ENCODE assay signal across 10 mouse cellular contexts in the genomic region with DNA sequence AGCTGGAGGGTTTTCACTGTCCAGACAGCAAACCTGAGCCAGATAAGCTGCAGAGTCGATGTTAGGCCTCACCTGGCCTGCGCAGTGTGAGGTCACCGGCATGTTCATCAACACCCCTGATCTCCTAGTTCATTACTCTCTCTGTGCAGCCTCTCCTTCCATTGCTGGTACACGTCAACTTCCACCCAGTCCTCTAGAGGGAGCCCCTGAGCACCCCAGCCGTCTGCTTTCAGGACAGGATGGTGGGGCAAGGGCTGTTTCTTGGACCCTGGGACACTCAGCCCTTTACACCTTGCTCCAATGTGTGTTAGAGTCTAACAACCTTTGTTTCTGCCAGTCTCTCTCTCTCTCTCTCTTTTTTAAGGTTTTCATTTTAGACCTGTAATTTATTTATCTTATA. TPM values are rescaled to one million over a fixed set of nuclear protein-coding genes. Genes with fewer than 3 reads are reported as not detected.
A peak's percentile ranks its signal among the peaks of the same experiment; 100 is the strongest.
DNase-seq lines count a peak whose midpoint lies in the region; ATAC-seq and TF ChIP-seq lines count a peak whose summit lies in the region.
"Had no signal": no experiment of that assay in that cellular context is flagged by ENCODE, and none has a peak within 500 bp of the region (broad histone marks: within the 10 kb centered on the region; RNA-seq: fewer than 3 reads in every experiment).

No protein-coding gene starts in this region.

- peak; percentile 66 for TF ChIP-seq CTCF in intestine, postnatal 0 days (IDR thresholded peaks at IDR 0.05; ENCODE audit: low read depth)
- TF ChIP-seq CTCF in cortical plate, adult 2 months (IDR thresholded peaks at IDR 0.05; ENCODE audit: extremely low read depth, insufficient read depth, low read length) = peak; percentile 26; the same call in 1 of the 2 replicates
- peak; percentile 75; the same call in 1 of the 2 replicates for TF ChIP-seq CTCF in spleen, adult 2 months (IDR thresholded peaks at IDR 0.05; ENCODE audit: extremely low read depth, insufficient read depth, insufficient read length, insufficient replicate concordance)

- no peak for ATAC-seq in intestine, postnatal 0 days
- no peak for ATAC-seq in intestine, embryonic 16.5 days
- no peak for ATAC-seq in cerebellum, adult (ENCODE audit: insufficient number of reproducible peaks, low FRiP score, low TSS enrichment)

- H3K9me3 ChIP-seq in intestine, postnatal 0 days (ENCODE audit: control insufficient read depth) = no peaks in the 10 kb centered on the region
- no peaks in the 10 kb centered on the region for H3K9me3 ChIP-seq in intestine, embryonic 16.5 days (ENCODE audit: control insufficient read depth, low read length)
- H3K9me3 ChIP-seq: limb, embryonic 15.5 days; neural tube, embryonic 13.5 days had no signal

- no peak overlapping the region for H3K27ac ChIP-seq in intestine, postnatal 0 days (ENCODE audit: low read depth, low read length)
- no peak overlapping the region for H3K27ac ChIP-seq in intestine, embryonic 16.5 days (ENCODE audit: low read length)
- no peak overlapping the region for H3K27ac ChIP-seq in cortical plate, adult 2 months (ENCODE audit: insufficient read depth, low read length)
- H3K27ac ChIP-seq in spleen, adult 2 months (ENCODE audit: insufficient read depth, low read length) = peak overlapping the region; percentile 80
- H3K27ac ChIP-seq: limb, embryonic 15.5 days; neural tube, embryonic 13.5 days had no signal

- no peak overlapping the region for H3K4me2 ChIP-seq in intestine, postnatal 0 days (replicated peaks; ENCODE audit: low read depth)
- no peak overlapping the region for H3K4me2 ChIP-seq in intestine, embryonic 16.5 days (ENCODE audit: low read depth, low read length)
- H3K4me2 ChIP-seq: limb, embryonic 15.5 days; neural tube, embryonic 13.5 days had no signal

- no peak for TF ChIP-seq POLR2A in cortical plate, adult 2 months (IDR thresholded peaks at IDR 0.05; ENCODE audit: extremely low read depth, insufficient read depth, low read length)
- no peak for TF ChIP-seq POLR2A in spleen, adult 2 months (IDR thresholded peaks at IDR 0.05; ENCODE audit: low read depth, low read length)

- H3K9ac ChIP-seq in intestine, postnatal 0 days (ENCODE audit: low read depth, low read length) = no peak overlapping the region
- no peak overlapping the region for H3K9ac ChIP-seq in intestine, embryonic 16.5 days (ENCODE audit: low read depth, low read length)
- H3K9ac ChIP-seq: limb, embryonic 15.5 days; neural tube, embryonic 13.5 days had no signal

- H3K4me1 ChIP-seq in intestine, postnatal 0 days (replicated peaks; ENCODE audit: control insufficient read depth, insufficient read depth, low read length) = no peaks in the 10 kb centered on the region; the same call in 1 of the 2 replicates
- no peaks in the 10 kb centered on the region for H3K4me1 ChIP-seq in intestine, embryonic 16.5 days (ENCODE audit: control insufficient read depth, insufficient read depth, low read length)
- H3K4me1 ChIP-seq in cortical plate, adult 2 months (ENCODE audit: control insufficient read depth, insufficient read depth, low read length) = no peaks in the 10 kb centered on the region
- H3K4me1 ChIP-seq in spleen, adult 2 months (ENCODE audit: control insufficient read depth, insufficient read depth, insufficient read length) = peaks cover 41% of the 10 kb centered on the region
- H3K4me1 ChIP-seq: limb, embryonic 15.5 days; neural tube, embryonic 13.5 days had no signal

- no peaks in the 10 kb centered on the region for H3K27me3 ChIP-seq in intestine, postnatal 0 days (replicated peaks; ENCODE audit: control insufficient read depth, insufficient read depth, low read length)
- no peaks in the 10 kb centered on the region for H3K27me3 ChIP-seq in intestine, embryonic 16.5 days (replicated peaks; ENCODE audit: control insufficient read depth, insufficient read depth, low read length)
- no peaks in the 10 kb centered on the region for H3K27me3 ChIP-seq in spleen, adult 2 months (ENCODE audit: control insufficient read depth, insufficient read depth, low read length)
- H3K27me3 ChIP-seq: limb, embryonic 15.5 days; neural tube, embryonic 13.5 days had no signal

- H3K36me3 ChIP-seq in intestine, postnatal 0 days (ENCODE audit: control insufficient read depth, insufficient read depth) = no peaks in the 10 kb centered on the region
- H3K36me3 ChIP-seq in intestine, embryonic 16.5 days (ENCODE audit: control insufficient read depth, insufficient read depth, low read length) = no peaks in the 10 kb centered on the region
- no peaks in the 10 kb centered on the region for H3K36me3 ChIP-seq in spleen, adult 2 months (ENCODE audit: control insufficient read depth, insufficient read depth, low read length)
- H3K36me3 ChIP-seq: limb, embryonic 15.5 days; neural tube, embryonic 13.5 days had no signal

- peak; percentile 67 for DNase-seq in CD4-positive helper T cell, adult 2 months (ENCODE audit: low read depth, low spot score)
- DNase-seq in spleen, adult 2 months (ENCODE audit: low read depth in 1 of 2, low spot score in 2 of 2) = peak; percentile 53 to 80
- no peak for DNase-seq in yolk sac, embryonic 10.5 days (ENCODE audit: low spot score)
- no peak for DNase-seq in embryo, embryonic 11 days

- H3K4me3 ChIP-seq in intestine, postnatal 0 days (ENCODE audit: low read depth, low read length) = no peak overlapping the region
- H3K4me3 ChIP-seq in intestine, embryonic 16.5 days (ENCODE audit: low read length) = no peak overlapping the region
- H3K4me3 ChIP-seq in cortical plate, adult 2 months (ENCODE audit: insufficient read depth, low read length) = no peak overlapping the region
- H3K4me3 ChIP-seq in spleen, adult 2 months (ENCODE audit: extremely low read depth, insufficient read depth, insufficient read length) = no peak overlapping the region
- H3K4me3 ChIP-seq: limb, embryonic 15.5 days; neural tube, embryonic 13.5 days had no signal

- 58% methylated on average over 5 of the region's 5 CpGs for WGBS in intestine, postnatal 0 days
- 75% methylated on average over 5 of the region's 5 CpGs for WGBS in intestine, embryonic 16.5 days
- 51% methylated on average over 5 of the region's 5 CpGs for WGBS in spleen, adult 2 months

RNA-seq across cellular contexts. Expression of a gene that starts 38.5 kb away (rescaled TPM):
- 3.4 and 3.5 TPM in 2 replicates for polyA plus RNA-seq in intestine, postnatal 0 days (2015; fragmentation: Nextera tagmentation; extraction: Ambion mirVana)
- polyA plus RNA-seq in intestine, embryonic 16.5 days (2015; fragmentation: Nextera tagmentation; extraction: Ambion mirVana) = 5.6 and 5.8 TPM in 2 replicates
- polyA plus RNA-seq in cortical plate, adult 2 months (2012; rRNA removed) = 40.1 and 40.7 TPM in 2 replicates
- 1.7 and 2.1 TPM in 2 replicates for polyA plus RNA-seq in spleen, adult 2 months (2012; rRNA removed)

Comparison
In these comparisons a context has a peak if more than half of its experiments do, and no peak if none do; other contexts are left out.
1. DNase-seq: peak in CD4-positive helper T cell, adult 2 months (single experiment) and spleen, adult 2 months (2 of 2); none in yolk sac, embryonic 10.5 days (single experiment) and embryo, embryonic 11 days (single experiment).
2. Peak in every context shown above with its lines, with median percentiles within 50 percentile points of each other: CTCF ChIP-seq.